In genomic region chr17:35725286-35726232, GRCm38 (mm10) we compare ENCODE assay signal across 8 mouse cellular contexts. TPM values are rescaled to one million over a fixed set of nuclear protein-coding genes. Genes with fewer than 3 reads are reported as not detected.
A peak's percentile ranks its signal among the peaks of the same experiment; 100 is the strongest.
DNase-seq lines count a peak whose midpoint lies in the region; ATAC-seq lines count a peak whose summit lies in the region.

No protein-coding gene starts in this region.

- H3K4me1 ChIP-seq in intestine, embryonic 15.5 days (replicated peaks): peaks cover 23% of the 10 kb centered on the region
- H3K4me1 ChIP-seq in midbrain, embryonic 11.5 days (ENCODE audit: control insufficient read depth, insufficient read depth, low read length): no peaks in the 10 kb centered on the region; the same call in 1 of the 2 replicates

- no peak overlapping the region for H3K9ac ChIP-seq in intestine, embryonic 15.5 days
- no peak overlapping the region for H3K9ac ChIP-seq in midbrain, embryonic 11.5 days (ENCODE audit: low read length)

- no peaks in the 10 kb centered on the region for H3K36me3 ChIP-seq in intestine, embryonic 15.5 days
- H3K36me3 ChIP-seq in midbrain, embryonic 11.5 days (ENCODE audit: control insufficient read depth, insufficient read depth, low read length): no peaks in the 10 kb centered on the region

- H3K4me2 ChIP-seq in intestine, embryonic 15.5 days (replicated peaks): peak overlapping the region; percentile 27; the same call in 1 of the 2 replicates
- H3K4me2 ChIP-seq in midbrain, embryonic 11.5 days: no peak overlapping the region

- no peaks in the 10 kb centered on the region for H3K27me3 ChIP-seq in intestine, embryonic 15.5 days (replicated peaks)
- no peaks in the 10 kb centered on the region for H3K27me3 ChIP-seq in midbrain, embryonic 11.5 days (ENCODE audit: control insufficient read depth, insufficient read depth, low read length)

- no peaks in the 10 kb centered on the region for H3K9me3 ChIP-seq in intestine, embryonic 15.5 days
- H3K9me3 ChIP-seq in midbrain, embryonic 11.5 days (ENCODE audit: control insufficient read depth, low read length): no peaks in the 10 kb centered on the region

- no peak overlapping the region for H3K4me3 ChIP-seq in intestine, embryonic 15.5 days (replicated peaks)
- no peak overlapping the region for H3K4me3 ChIP-seq in midbrain, embryonic 11.5 days (ENCODE audit: low read depth, low read length)

- no peak overlapping the region for H3K27ac ChIP-seq in intestine, embryonic 15.5 days
- no peak overlapping the region for H3K27ac ChIP-seq in midbrain, embryonic 11.5 days (ENCODE audit: low read depth, low read length)

- ATAC-seq in intestine, embryonic 15.5 days: peak; percentile 65
- ATAC-seq in midbrain, embryonic 11.5 days (ENCODE audit: low FRiP score): peak; percentile 71
- ATAC-seq in activated CD4-positive, CD25-positive, alpha-beta regulatory T cell, adult 4 months: no peak

- peak; percentile 92 to 98 for DNase-seq in adrenal gland, adult (ENCODE audit: inconsistent age in 2 of 2, low spot score in 1 of 2)
- peak; percentile 92 for DNase-seq in embryo, embryonic 11 days
- DNase-seq in gastrocnemius, postnatal 25 days: peak; percentile 93
- peak; percentile 92 to 94 for DNase-seq in left cerebral cortex, postnatal 14 days (ENCODE audit: low spot score in 2 of 2)
- peak; percentile 100 for DNase-seq in midbrain, embryonic 11.5 days (ENCODE audit: low spot score, missing footprints)
- peak; percentile 91 for DNase-seq in right cerebral cortex, postnatal 4 days

- intact Hi-C loops in left cerebral cortex, postnatal 14 days (cut with DNase I): loop anchor here (1.0 to 2.0 kb wide), 2 partner anchors 21 to 91 kb away; partner anchors contain the start of gene Ddr1

- WGBS in intestine, embryonic 15.5 days: 28% methylated on average over 21 of the region's 21 CpGs
- 31% methylated on average over 21 of the region's 21 CpGs for WGBS in midbrain, embryonic 11.5 days

RNA-seq across cellular contexts. Expression of gene Ddr1, which starts 21.1 kb away (rescaled TPM):
- total RNA-seq in gastrocnemius, postnatal 25 days (2021): 10 to 100 TPM; 14.1 to 16.1 TPM
- polyA plus RNA-seq in intestine, embryonic 15.5 days (2015; fragmentation: Nextera tagmentation; extraction: Ambion mirVana): 54.0 and 54.2 TPM in 2 replicates
- 10 to 100 TPM; 46.1 to 52.8 TPM for total RNA-seq in left cerebral cortex, postnatal 14 days (2021)
- 78.4 and 92.1 TPM in 2 replicates for polyA plus RNA-seq in midbrain, embryonic 11.5 days (2014; fragmentation: Nextera tagmentation; extraction: Ambion mirVana)
- under 1 TPM; 0.66 to 0.71 TPM for polyA plus RNA-seq in activated CD4-positive, CD25-positive, alpha-beta regulatory T cell, adult 4 months (2017; shearing (Covaris generic))

RNA-seq across cellular contexts. Expression of gene Gtf2h4, which starts 52.0 kb away (rescaled TPM):
- total RNA-seq in gastrocnemius, postnatal 25 days (2021): 10 to 100 TPM; 14.7 to 15.3 TPM
- 43.8 TPM in 2 replicates for polyA plus RNA-seq in intestine, embryonic 15.5 days (2015; fragmentation: Nextera tagmentation; extraction: Ambion mirVana)
- 10 to 100 TPM; 23.0 to 26.2 TPM for total RNA-seq in left cerebral cortex, postnatal 14 days (2021)
- polyA plus RNA-seq in midbrain, embryonic 11.5 days (2014; fragmentation: Nextera tagmentation; extraction: Ambion mirVana): 39.3 TPM in 2 replicates
- 10 to 100 TPM; 11.5 to 30.4 TPM for polyA plus RNA-seq in activated CD4-positive, CD25-positive, alpha-beta regulatory T cell, adult 4 months (2017; shearing (Covaris generic))

RNA-seq across cellular contexts. Expression of gene Vars2, which starts 58.2 kb away (rescaled TPM):
- total RNA-seq in gastrocnemius, postnatal 25 days (2021): 10 to 100 TPM in 1 of 2 experiments, 1 to 10 TPM in 1; 9.9 to 14.7 TPM
- 18.3 and 18.9 TPM in 2 replicates for polyA plus RNA-seq in intestine, embryonic 15.5 days (2015; fragmentation: Nextera tagmentation; extraction: Ambion mirVana)
- 10 to 100 TPM; 31.1 to 40.8 TPM for total RNA-seq in left cerebral cortex, postnatal 14 days (2021)
- 9.8 and 10.5 TPM in 2 replicates for polyA plus RNA-seq in midbrain, embryonic 11.5 days (2014; fragmentation: Nextera tagmentation; extraction: Ambion mirVana)
- polyA plus RNA-seq in activated CD4-positive, CD25-positive, alpha-beta regulatory T cell, adult 4 months (2017; shearing (Covaris generic)): 10 to 100 TPM in 1 of 2 experiments, 1 to 10 TPM in 1; 9.3 to 11.8 TPM

Comparison
In these comparisons a context has a peak if more than half of its experiments do, and no peak if none do; other contexts are left out.
1. RNA of gene Ddr1, which starts 21.1 kb away (polyA plus RNA-seq): 78.4 to 92.1 TPM in midbrain, embryonic 11.5 days and 54.0 to 54.2 TPM in intestine, embryonic 15.5 days; 0.66 to 0.71 TPM in activated CD4-positive, CD25-positive, alpha-beta regulatory T cell, adult 4 months; every median in the first group is over 10 times any median in the second.
2. Peak in every context shown above with its lines, with median percentiles within 50 percentile points of each other: DNase-seq.